Mouse (Mus musculus): ENCODE data around the gene Fbxw21. TPM values are rescaled to one million over a fixed set of nuclear protein-coding genes. Genes with fewer than 3 reads are reported as not detected.

Fbxw21 gene
- total and polyA plus RNA-seq, 2 experiments: not detected

- DNase-seq (ENCODE audit: extremely low read depth, low read depth, low spot score): no peak
- Histone ChIP-seq H3K79me2 (ENCODE audit: control insufficient read depth, insufficient read depth, low read length) (peaks cover 12% of the 10 kb centered on the region), H3K4me1 (ENCODE audit: control insufficient read depth, insufficient read depth, low read length) (peaks cover 30% of the 10 kb centered on the region), H3K36me3 (ENCODE audit: control insufficient read depth, insufficient read depth, low read length) (no peaks in the 10 kb centered on the region), H3K4me3 (ENCODE audit: insufficient read depth, low read depth, low read length) (peak within 1 kb of the TSS; percentile 82), H3K27ac (replicated peaks; ENCODE audit: insufficient read depth, low read depth, low read length) (peak within 1 kb of the TSS; percentile 92), H3K27me3 (ENCODE audit: control insufficient read depth, insufficient read depth, low read length) (no peaks in the 10 kb centered on the region), H3K9ac (ENCODE audit: low read depth, low read length) (peak within 1 kb of the TSS; percentile 89)
- 1% methylated on average over 99 of the region's 102 CpGs for WGBS
- TF ChIP-seq POLR2A (IDR thresholded peaks at IDR 0.05; ENCODE audit: extremely low read depth, insufficient read depth, low read length) (0 out of 2 replicates have a peak, but pooled peaks have one; percentile 30), CTCF (IDR thresholded peaks at IDR 0.05; ENCODE audit: low read depth, low read length) (no peak)
Measured at GRCm38 (mm10) chr9:109095137-109095982, 66.5 kb downstream of the Fbxw21 start, which contains the start of gene Plxnb1. TSS of gene Plxnb1 (plus strand) at chr9:109095389.

GRCm38 (mm10) chr9:109094553-109095136 lies 67.2 kb downstream of the Fbxw21 start:
- Histone ChIP-seq H3K27me3 (ENCODE audit: control insufficient read depth, insufficient read depth, low read length) (no peaks in the 10 kb centered on the region), H3K79me2 (ENCODE audit: control insufficient read depth, insufficient read depth, low read length) (peaks cover 8% of the 10 kb centered on the region), H3K4me3 (ENCODE audit: insufficient read depth, low read depth, low read length) (peak overlapping the region; percentile 82), H3K9ac (ENCODE audit: low read depth, low read length) (peak overlapping the region; percentile 72), H3K27ac (replicated peaks; ENCODE audit: insufficient read depth, low read depth, low read length) (peak overlapping the region; percentile 92), H3K4me1 (ENCODE audit: control insufficient read depth, insufficient read depth, low read length) (peaks cover 34% of the 10 kb centered on the region), H3K36me3 (ENCODE audit: control insufficient read depth, insufficient read depth, low read length) (no peaks in the 10 kb centered on the region)
- TF ChIP-seq CTCF (IDR thresholded peaks at IDR 0.05; ENCODE audit: low read depth, low read length) (no peak), POLR2A (IDR thresholded peaks at IDR 0.05; ENCODE audit: extremely low read depth, insufficient read depth, low read length) (no peak)
- peak; percentile 71 for DNase-seq (ENCODE audit: extremely low read depth, low read depth, low spot score)
- 4% methylated on average over 21 of the region's 21 CpGs for WGBS

- peak; percentile 87 for DNase-seq (ENCODE audit: extremely low read depth, low read depth, low spot score)
- no peak for TF ChIP-seq CTCF (IDR thresholded peaks at IDR 0.05; ENCODE audit: low read depth, low read length)
- TF ChIP-seq POLR2A (IDR thresholded peaks at IDR 0.05; ENCODE audit: extremely low read depth, insufficient read depth, low read length): 0 out of 2 replicates have a peak, but pooled peaks have one; percentile 33
- peak overlapping the region; percentile 92 for H3K27ac ChIP-seq (replicated peaks; ENCODE audit: insufficient read depth, low read depth, low read length)
- H3K9ac ChIP-seq (ENCODE audit: low read depth, low read length): peak overlapping the region; percentile 25
- peak overlapping the region; percentile 5 for H3K4me3 ChIP-seq (ENCODE audit: insufficient read depth, low read depth, low read length)
- H3K79me2 ChIP-seq (ENCODE audit: control insufficient read depth, insufficient read depth, low read length): peaks cover 2% of the 10 kb centered on the region; the same call in 1 of the 2 replicates
- no peaks in the 10 kb centered on the region for H3K36me3 ChIP-seq (ENCODE audit: control insufficient read depth, insufficient read depth, low read length)
- peaks cover 33% of the 10 kb centered on the region for H3K4me1 ChIP-seq (ENCODE audit: control insufficient read depth, insufficient read depth, low read length)
- H3K27me3 ChIP-seq (ENCODE audit: control insufficient read depth, insufficient read depth, low read length): no peaks in the 10 kb centered on the region
- 9% methylated on average over 11 of the region's 11 CpGs for WGBS
Measured at GRCm38 (mm10) chr9:109093786-109094552, 67.9 kb downstream of the Fbxw21 start.

- peaks cover 33% of the 10 kb centered on the region for H3K4me1 ChIP-seq (ENCODE audit: control insufficient read depth, insufficient read depth, low read length)
- WGBS: 16% methylated on average over 6 of the region's 6 CpGs
Measured at GRCm38 (mm10) chr9:109092799-109093198, 69.0 kb downstream of the Fbxw21 start.

GRCm38 (mm10) chr9:109091802-109092201 lies 70.0 kb downstream of the Fbxw21 start:
- H3K4me3 ChIP-seq (ENCODE audit: insufficient read depth, low read depth, low read length): no peak overlapping the region
- no peaks in the 10 kb centered on the region for H3K27me3 ChIP-seq (ENCODE audit: control insufficient read depth, insufficient read depth, low read length)
- no peaks in the 10 kb centered on the region for H3K36me3 ChIP-seq (ENCODE audit: control insufficient read depth, insufficient read depth, low read length)
- H3K9ac ChIP-seq (ENCODE audit: low read depth, low read length): no peak overlapping the region
- WGBS: 80% methylated on average over 8 of the region's 8 CpGs
- TF ChIP-seq CTCF (IDR thresholded peaks at IDR 0.05; ENCODE audit: low read depth, low read length) (no peak), POLR2A (IDR thresholded peaks at IDR 0.05; ENCODE audit: extremely low read depth, insufficient read depth, low read length) (no peak)
- no peak for DNase-seq (ENCODE audit: extremely low read depth, low read depth, low spot score)
- H3K27ac ChIP-seq (replicated peaks; ENCODE audit: insufficient read depth, low read depth, low read length): no peak overlapping the region
- no peaks in the 10 kb centered on the region; the same call in 1 of the 2 replicates for H3K79me2 ChIP-seq (ENCODE audit: control insufficient read depth, insufficient read depth, low read length)
- peaks cover 26% of the 10 kb centered on the region for H3K4me1 ChIP-seq (ENCODE audit: control insufficient read depth, insufficient read depth, low read length)

More at GRCm38 (mm10) chr9:109092799-109093198, 69.0 kb downstream of the Fbxw21 start:
- H3K27ac ChIP-seq (replicated peaks; ENCODE audit: insufficient read depth, low read depth, low read length): peak overlapping the region; percentile 73
- no peaks in the 10 kb centered on the region for H3K36me3 ChIP-seq (ENCODE audit: control insufficient read depth, insufficient read depth, low read length)
- no peaks in the 10 kb centered on the region; the same call in 1 of the 2 replicates for H3K79me2 ChIP-seq (ENCODE audit: control insufficient read depth, insufficient read depth, low read length)
- TF ChIP-seq CTCF (IDR thresholded peaks at IDR 0.05; ENCODE audit: low read depth, low read length) (0 out of 2 replicates have a peak, but pooled peaks have one; percentile 9), POLR2A (IDR thresholded peaks at IDR 0.05; ENCODE audit: extremely low read depth, insufficient read depth, low read length) (no peak)
- H3K9ac ChIP-seq (ENCODE audit: low read depth, low read length): peak overlapping the region; percentile 14; the same call in 1 of the 2 replicates
- peak; percentile 93 for DNase-seq (ENCODE audit: extremely low read depth, low read depth, low spot score)
- no peaks in the 10 kb centered on the region for H3K27me3 ChIP-seq (ENCODE audit: control insufficient read depth, insufficient read depth, low read length)
- no peak overlapping the region for H3K4me3 ChIP-seq (ENCODE audit: insufficient read depth, low read depth, low read length)
